Mouse (Mus musculus): ENCODE data around the gene 4930449I24Rik.
"Not testable (repeated sequence)": the region's sequence is repeated elsewhere in the genome, so short reads cannot be mapped to it uniquely, and the experiment has no call there.

Gene 4930449I24Rik

DNA sequence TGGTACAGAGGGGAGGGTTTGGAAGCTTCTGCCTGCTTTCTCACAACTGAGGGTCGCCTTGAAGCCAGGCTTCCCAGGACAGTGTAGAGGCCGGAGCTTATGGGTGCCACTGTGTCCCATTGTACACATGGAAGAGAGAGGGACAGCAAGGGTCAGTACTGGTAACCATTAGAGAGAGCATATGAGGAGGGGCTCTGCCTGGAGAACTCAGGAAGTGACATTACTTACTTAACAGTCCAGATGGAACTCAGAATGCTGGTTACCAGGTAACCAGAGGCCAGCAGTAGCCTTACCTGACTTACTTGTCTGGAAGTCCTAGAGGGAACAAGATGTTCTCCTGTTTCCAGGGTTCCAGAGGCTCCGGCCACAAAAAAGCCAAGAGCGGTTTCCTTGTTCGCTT lies at the start of gene 4930449I24Rik:
4930449I24Rik (plus strand) TSS at position 301 of the 400 bp plus-strand sequence.
- not testable (repeated sequence) for DNase-seq (ENCODE audit: low spot score)

DNA sequence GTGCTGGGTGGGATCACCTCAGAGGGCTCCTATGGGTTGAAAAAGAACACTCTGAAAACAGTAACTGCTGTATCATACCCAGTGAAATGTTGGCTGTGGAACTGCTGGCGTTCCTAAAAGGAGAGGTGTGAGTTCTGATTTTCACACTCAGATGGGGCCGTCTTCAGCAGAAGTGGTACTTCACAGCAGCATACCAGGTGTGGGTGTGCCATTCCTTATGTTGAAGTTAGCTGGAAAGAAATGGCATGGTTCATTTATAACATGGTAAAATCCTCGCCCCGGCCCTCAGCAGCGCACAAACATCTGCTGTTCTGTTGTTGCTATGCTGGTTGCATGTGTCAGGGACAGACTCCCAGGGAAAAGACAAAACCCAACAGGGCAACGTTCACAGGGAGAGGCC lies 48.6 kb upstream of the 4930449I24Rik start:
- DNase-seq (ENCODE audit: low spot score) = no peak

DNA sequence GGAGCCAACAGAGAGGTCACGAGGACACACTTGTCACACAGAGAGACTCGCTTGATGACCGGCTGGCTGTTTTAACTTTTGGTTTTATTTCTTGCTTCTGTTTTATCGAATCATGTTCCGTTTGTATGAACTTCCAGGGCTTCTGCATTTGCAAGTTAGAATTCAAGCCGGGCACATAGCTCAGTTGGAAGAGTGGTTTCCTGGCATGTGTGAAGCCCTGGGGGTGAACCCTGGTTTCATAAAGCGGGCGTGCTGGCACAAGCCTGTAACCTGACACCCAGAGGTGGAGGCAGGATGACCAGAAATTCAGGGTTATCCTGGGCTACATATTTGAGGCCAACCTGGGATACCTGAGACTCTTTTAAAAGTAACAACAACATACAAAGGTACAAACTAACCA lies 40.6 kb upstream of the 4930449I24Rik start:
- no peak for DNase-seq (ENCODE audit: low spot score)

DNA sequence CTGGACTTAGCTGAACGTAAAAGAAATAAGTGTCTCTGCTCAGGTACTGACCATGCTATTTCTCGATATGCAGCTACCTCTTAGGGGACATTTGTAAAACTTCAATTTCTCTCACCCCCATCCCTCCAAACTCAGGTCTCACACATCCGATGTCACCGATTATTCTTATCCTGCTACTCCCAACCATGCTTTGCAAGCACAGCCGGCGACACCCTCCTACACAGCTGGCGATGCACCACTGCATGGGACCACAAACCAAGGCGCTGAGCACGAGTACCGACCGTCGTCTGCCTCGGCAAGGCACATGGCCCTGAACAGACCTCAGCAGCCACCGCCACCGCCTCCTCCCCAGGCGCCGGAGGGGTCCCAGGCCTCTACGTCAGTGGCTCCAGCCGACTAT lies 35.5 kb upstream of the 4930449I24Rik start:
- DNase-seq (ENCODE audit: low spot score) = no peak

DNA sequence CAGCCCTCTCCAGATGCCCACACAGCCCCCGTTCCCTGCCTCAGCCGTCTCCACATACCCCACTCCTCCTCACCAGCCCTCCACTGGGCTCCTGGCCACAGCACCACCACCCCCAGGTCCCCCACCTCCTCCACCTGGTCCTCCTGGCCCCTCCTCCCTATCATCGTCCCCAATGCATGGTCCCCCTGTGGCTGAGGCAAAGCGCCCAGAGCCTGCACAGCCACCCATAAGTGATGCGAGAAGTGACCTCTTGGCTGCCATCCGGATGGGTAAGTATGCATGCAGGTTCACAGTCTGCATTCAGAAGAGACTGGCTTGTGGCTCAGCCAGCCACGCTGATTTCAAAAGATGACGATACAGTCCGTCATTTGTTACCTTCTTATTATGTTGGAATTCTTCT lies 33.9 kb upstream of the 4930449I24Rik start:
- no peak for DNase-seq (ENCODE audit: low spot score)

DNA sequence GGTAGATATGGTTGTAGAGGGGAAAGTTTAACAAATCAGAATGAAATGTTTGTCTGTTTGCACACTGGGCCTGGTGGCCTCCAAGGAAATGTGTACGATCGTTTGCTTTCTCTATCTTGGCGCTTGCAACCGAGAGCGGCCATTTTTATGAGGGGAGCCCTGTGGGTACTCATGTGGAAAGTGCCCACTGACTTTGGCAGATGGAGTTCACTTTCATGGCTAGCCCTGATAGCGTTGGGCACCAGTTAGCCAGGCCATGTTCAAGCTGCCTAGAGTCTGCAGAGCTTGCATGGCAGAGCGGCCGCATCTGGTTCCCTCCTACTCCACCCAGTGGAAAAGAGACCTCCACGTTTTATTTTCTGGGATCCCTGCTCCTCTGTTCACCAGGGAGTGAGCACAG lies 31.4 kb upstream of the 4930449I24Rik start:
- no peak for DNase-seq (ENCODE audit: low spot score)

DNA sequence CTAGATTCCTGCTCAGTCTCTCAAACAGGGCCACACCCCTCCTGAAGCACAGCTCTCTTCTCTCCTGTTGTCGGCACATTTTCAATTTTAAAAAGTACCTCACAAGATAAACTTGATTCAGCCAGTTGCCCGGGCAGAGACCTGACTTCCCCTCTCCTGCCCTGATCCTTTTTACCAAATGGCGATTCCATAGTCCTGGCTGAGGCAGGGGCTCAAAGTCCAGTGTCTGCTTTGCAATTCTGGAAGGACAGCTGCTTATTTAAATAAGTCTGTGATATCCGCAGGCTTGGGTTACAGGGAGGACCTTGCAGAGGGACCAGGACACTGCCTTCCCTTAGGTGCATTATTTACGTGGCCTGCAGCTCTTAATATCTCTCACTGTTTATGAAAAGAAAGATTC lies 30.9 kb upstream of the 4930449I24Rik start:
- no peak for DNase-seq (ENCODE audit: low spot score)

DNA sequence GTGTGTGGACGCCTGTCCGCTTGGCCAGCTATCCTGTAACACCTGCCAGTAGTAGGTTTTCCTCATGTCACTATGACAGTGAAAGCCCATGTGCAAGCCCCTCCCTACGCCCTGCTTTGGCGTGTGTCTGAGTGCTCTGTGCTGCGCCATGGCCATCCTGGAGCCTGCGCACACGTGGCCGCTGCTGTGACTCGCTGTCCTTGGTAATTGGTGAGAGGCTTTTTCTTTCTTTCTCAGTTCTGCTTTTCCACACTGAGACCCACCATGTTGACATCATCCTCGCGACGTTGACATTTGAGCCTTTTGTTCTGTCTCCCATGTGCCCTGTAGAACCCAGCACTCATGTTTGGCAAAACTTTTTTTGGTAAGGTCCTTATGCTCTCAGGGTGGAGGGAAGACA lies 30.4 kb upstream of the 4930449I24Rik start:
- DNase-seq (ENCODE audit: low spot score) = no peak

DNA sequence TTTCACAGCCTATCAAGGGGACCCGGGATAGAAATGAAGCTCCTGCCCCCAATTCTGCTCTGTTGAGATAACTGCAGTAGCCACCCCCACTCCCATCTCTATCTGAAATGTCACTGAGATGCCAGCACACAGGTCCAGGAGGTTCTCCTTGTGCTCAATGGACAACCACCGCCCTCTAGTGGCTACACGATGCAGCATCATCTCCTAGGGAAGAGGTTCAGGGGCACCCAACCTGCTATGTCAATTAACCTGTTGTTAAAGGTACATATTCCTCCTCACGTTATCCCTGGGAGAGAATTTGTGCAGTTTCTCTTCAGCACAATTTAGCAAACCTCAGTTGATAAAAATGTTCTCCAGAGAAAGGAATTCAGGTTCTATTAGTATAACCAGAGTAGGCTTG lies 22.6 kb upstream of the 4930449I24Rik start:
- not testable (repeated sequence) for DNase-seq (ENCODE audit: low spot score)

DNA sequence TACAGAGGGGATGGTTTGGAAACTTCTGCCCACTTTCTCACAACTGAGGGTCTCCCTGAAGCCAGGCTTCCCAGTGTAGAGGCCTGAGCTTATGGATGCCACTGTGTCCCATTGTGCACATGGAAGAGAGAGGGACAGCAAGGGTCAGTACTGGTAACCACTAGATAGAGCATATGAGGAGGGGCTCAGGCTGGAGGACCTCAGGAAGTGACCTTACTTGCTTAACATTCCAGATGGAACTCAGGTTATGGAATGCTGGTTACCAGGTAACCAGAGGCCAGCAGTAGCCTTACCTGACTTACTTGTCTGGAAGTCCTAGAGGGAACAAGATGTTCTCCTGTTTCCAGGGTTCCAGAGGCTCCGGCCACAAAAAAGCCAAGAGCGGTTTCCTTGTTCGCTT lies 20.5 kb upstream of the 4930449I24Rik start, which contains the start of gene Gm6408:
Gm6408 (plus strand) TSS at position 301 of the 400 bp plus-strand sequence.
- DNase-seq (ENCODE audit: low spot score) = not testable (repeated sequence)

DNA sequence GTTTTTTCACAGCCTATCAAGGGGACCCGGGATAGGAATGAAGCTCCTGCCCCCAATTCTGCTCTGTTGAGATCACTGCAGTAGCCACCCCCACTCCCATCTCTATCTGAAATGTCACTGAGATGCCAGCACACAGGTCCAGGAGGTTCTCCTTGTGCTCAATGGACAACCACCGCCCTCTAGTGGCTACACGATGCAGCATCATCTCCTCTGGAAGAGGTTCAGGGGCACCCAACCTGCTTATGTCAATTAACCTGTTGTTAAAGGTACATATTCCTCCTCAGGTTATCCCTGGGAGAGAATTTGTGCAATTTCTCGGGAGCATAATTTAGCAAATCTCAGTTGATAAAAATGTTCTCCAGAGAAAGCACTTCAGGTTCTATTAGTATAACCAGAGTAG lies 13.2 kb upstream of the 4930449I24Rik start:
- not testable (repeated sequence) for DNase-seq (ENCODE audit: low spot score)

DNA sequence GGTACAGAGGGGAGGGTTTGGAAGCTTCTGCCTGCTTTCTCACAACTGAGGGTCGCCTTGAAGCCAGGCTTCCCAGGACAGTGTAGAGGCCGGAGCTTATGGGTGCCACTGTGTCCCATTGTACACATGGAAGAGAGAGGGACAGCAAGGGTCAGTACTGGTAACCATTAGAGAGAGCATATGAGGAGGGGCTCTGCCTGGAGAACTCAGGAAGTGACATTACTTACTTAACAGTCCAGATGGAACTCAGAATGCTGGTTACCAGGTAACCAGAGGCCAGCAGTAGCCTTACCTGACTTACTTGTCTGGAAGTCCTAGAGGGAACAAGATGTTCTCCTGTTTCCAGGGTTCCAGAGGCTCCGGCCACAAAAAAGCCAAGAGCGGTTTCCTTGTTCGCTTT lies 11.1 kb upstream of the 4930449I24Rik start, which contains the start of gene Gm6370:
Gm6370 (plus strand) TSS at position 301 of the 400 bp plus-strand sequence.
- DNase-seq (ENCODE audit: low spot score) = not testable (repeated sequence)

DNA sequence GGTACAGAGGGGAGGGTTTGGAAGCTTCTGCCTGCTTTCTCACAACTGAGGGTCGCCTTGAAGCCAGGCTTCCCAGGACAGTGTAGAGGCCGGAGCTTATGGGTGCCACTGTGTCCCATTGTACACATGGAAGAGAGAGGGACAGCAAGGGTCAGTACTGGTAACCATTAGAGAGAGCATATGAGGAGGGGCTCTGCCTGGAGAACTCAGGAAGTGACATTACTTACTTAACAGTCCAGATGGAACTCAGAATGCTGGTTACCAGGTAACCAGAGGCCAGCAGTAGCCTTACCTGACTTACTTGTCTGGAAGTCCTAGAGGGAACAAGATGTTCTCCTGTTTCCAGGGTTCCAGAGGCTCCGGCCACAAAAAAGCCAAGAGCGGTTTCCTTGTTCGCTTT lies 11.6 kb downstream of the 4930449I24Rik start, which contains the start of gene Gm3402:
Gm3402 (plus strand) TSS at position 301 of the 400 bp plus-strand sequence.
- not testable (repeated sequence) for DNase-seq (ENCODE audit: low spot score)

DNA sequence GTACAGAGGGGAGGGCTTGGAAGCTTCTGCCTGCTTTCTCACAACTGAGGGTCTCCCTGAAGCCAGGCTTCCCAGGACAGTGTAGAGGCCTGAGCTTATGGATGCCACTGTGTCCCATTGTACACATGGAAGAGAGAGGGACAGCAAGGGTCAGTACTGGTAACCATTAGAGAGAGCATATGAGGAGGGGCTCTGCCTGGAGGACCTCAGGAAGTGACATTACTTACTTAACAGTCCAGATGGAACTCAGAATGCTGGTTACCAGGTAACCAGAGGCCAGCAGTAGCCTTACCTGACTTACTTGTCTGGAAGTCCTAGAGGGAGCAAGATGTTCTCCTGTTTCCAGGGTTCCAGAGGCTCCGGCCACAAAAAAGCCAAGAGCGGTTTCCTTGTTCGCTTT lies 23.3 kb downstream of the 4930449I24Rik start, which contains the start of gene Gm3404:
Gm3404 (plus strand) TSS at position 301 of the 400 bp plus-strand sequence.
- not testable (repeated sequence) for DNase-seq (ENCODE audit: low spot score)

DNA sequence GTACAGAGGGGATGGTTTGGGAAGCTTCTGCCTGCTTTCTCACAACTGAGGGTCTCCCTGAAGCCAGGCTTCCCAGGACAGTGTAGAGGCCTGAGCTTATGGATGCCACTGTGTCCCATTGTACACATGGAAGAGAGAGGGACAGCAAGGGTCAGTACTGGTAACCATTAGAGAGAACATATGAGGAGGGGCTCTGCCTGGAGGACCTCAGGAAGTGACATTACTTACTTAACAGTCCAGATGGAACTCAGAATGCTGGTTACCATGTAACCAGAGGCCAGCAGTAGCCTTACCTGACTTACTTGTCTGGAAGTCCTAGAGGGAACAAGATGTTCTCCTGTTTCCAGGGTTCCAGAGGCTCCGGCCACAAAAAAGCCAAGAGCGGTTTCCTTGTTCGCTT lies 35.1 kb downstream of the 4930449I24Rik start, which contains the start of gene Gm3409:
Gm3409 (plus strand) TSS at position 301 of the 400 bp plus-strand sequence.
- not testable (repeated sequence) for DNase-seq (ENCODE audit: low spot score)

All from embryo, embryonic 10.5 days (tissue).